ENCODE assay signal across 10 mouse cellular contexts in genomic region chr7:98962074-98962473, GRCm38 (mm10).
A peak's percentile ranks its signal among the peaks of the same experiment; 100 is the strongest.
DNase-seq lines count a peak whose midpoint lies in the region; TF ChIP-seq lines count a peak whose summit lies in the region.
"Had no signal": no experiment of that assay in that cellular context is flagged by ENCODE, and none has a peak within 500 bp of the region (broad histone marks: within the 10 kb centered on the region; RNA-seq: fewer than 3 reads in every experiment).

No protein-coding gene starts in this region.

- peaks cover 9% of the 10 kb centered on the region; the same call in 1 of the 2 replicates for H3K4me1 ChIP-seq in embryonic fibroblast, embryonic 13.5 days (ENCODE audit: control insufficient read depth, insufficient read depth, low read length)
- peaks cover 19% of the 10 kb centered on the region for H3K4me1 ChIP-seq in olfactory bulb, adult 2 months (ENCODE audit: control insufficient read depth, insufficient read depth, low read length)

- no peak for TF ChIP-seq POLR2A in embryonic fibroblast, embryonic 13.5 days (IDR thresholded peaks at IDR 0.05; ENCODE audit: low read depth, low read length)
- TF ChIP-seq POLR2A in olfactory bulb, adult 2 months (IDR thresholded peaks at IDR 0.05; ENCODE audit: insufficient read depth, low read depth, low read length): no peak

- no peak for TF ChIP-seq CTCF in C2C12 (IDR thresholded peaks at IDR 0.05; ENCODE audit: control insufficient read depth, insufficient read depth, insufficient read length)
- no peak for TF ChIP-seq CTCF in embryonic fibroblast, embryonic 13.5 days (IDR thresholded peaks at IDR 0.05; ENCODE audit: borderline replicate concordance, insufficient read depth, low read length)
- no peak for TF ChIP-seq CTCF in olfactory bulb, adult 2 months (IDR thresholded peaks at IDR 0.05; ENCODE audit: insufficient read depth, low read depth, low read length)
- TF ChIP-seq CTCF in layer of hippocampus, adult 2 months (conservative IDR thresholded peaks at IDR 0.05): no peak

- H3K27ac ChIP-seq in embryonic fibroblast, embryonic 13.5 days (ENCODE audit: insufficient read depth, low read length): 0 out of 2 replicates have a peak overlapping the region, but pooled peaks have one; percentile 43
- peak overlapping the region; percentile 68 for H3K27ac ChIP-seq in olfactory bulb, adult 2 months (ENCODE audit: insufficient read depth, low read depth, low read length)
- no peak overlapping the region for H3K27ac ChIP-seq in layer of hippocampus, adult 2 months
- H3K27ac ChIP-seq: hindbrain, embryonic 13.5 days; liver, embryonic 12.5 days; midbrain, embryonic 12.5 days had no signal

- no peaks in the 10 kb centered on the region for H3K27me3 ChIP-seq in C2C12 (ENCODE audit: control insufficient read depth, insufficient read depth, insufficient read length)
- H3K27me3 ChIP-seq: hindbrain, embryonic 13.5 days; liver, embryonic 12.5 days had no signal

- peak; percentile 72 for DNase-seq in heart, adult 11 months
- no peak for DNase-seq in heart, adult 8-10 months (ENCODE audit: low spot score)
- DNase-seq in lung, postnatal 4 days: no peak
- DNase-seq in layer of hippocampus, adult 2 months (ENCODE audit: low spot score in 2 of 2): no peak

- no peaks in the 10 kb centered on the region for H3K36me3 ChIP-seq in C2C12 (ENCODE audit: control insufficient read depth, insufficient read depth)
- H3K36me3 ChIP-seq: hindbrain, embryonic 13.5 days; liver, embryonic 12.5 days; midbrain, embryonic 12.5 days had no signal

- H3K79me2 ChIP-seq in C2C12 (ENCODE audit: control insufficient read depth, insufficient read depth): no peaks in the 10 kb centered on the region

- no peak overlapping the region for H3K4me3 ChIP-seq in C2C12 (ENCODE audit: insufficient read depth, poor library complexity, severe bottlenecking)
- no peak overlapping the region for H3K4me3 ChIP-seq in embryonic fibroblast, embryonic 13.5 days (ENCODE audit: insufficient read depth, low read length)
- no peak overlapping the region for H3K4me3 ChIP-seq in olfactory bulb, adult 2 months (ENCODE audit: insufficient read depth, low read depth, low read length)
- no peak overlapping the region for H3K4me3 ChIP-seq in layer of hippocampus, adult 2 months
- H3K4me3 ChIP-seq: hindbrain, embryonic 13.5 days; liver, embryonic 12.5 days; midbrain, embryonic 12.5 days had no signal

- WGBS in olfactory bulb, adult 2 months: 32% methylated on average over 11 of the region's 11 CpGs

- peak overlapping the region; percentile 12 for H3ac ChIP-seq in C2C12 (ENCODE audit: control insufficient read depth, insufficient read length, low read depth)

- no peaks in the 10 kb centered on the region for H3K79me3 ChIP-seq in C2C12 (ENCODE audit: low read depth)

TF ChIP-seq in C2C12, 6 proteins besides CTCF, POLR2A, EP300 and RAD21:
- TF ChIP-seq FOSL1 (IDR thresholded peaks at IDR 0.05; ENCODE audit: insufficient read depth, low read length, poor library complexity, severe bottlenecking) (no peak), MYOD1 (IDR thresholded peaks at IDR 0.05; ENCODE audit: control insufficient read depth, insufficient read length, low read depth) (no peak), USF1 (IDR thresholded peaks at IDR 0.05; ENCODE audit: low read depth) (no peak), MAX (IDR thresholded peaks at IDR 0.05) (no peak), CEBPB (IDR thresholded peaks at IDR 0.05; ENCODE audit: low read depth) (no peak), MYOG (IDR thresholded peaks at IDR 0.05; ENCODE audit: control insufficient read depth, extremely low read depth, insufficient read length) (no peak)
